Mouse (Mus musculus) layer of hippocampus, adult 11-12 months (tissue): ENCODE results near the gene Nhej1.

ENCODE experiments used
- DNase-seq: peaks from one replicate; pipeline ENCODE4 v3.0.0; 2022; ENCODE audit warnings: low spot score

Nhej1 gene

GRCm38 (mm10) chr1:74973590-74973989 lies 151.4 kb downstream of the Nhej1 start:
- no peak for DNase-seq

- no peak for DNase-seq
Measured at GRCm38 (mm10) chr1:74971353-74972050, 153.5 kb downstream of the Nhej1 start.

- DNase-seq, result no peak
Measured at GRCm38 (mm10) chr1:74967962-74968580, 156.9 kb downstream of the Nhej1 start.

- DNase-seq, result peak; percentile 84
Measured at GRCm38 (mm10) chr1:74964494-74965215, 160.3 kb downstream of the Nhej1 start.

GRCm38 (mm10) chr1:74962853-74963227 lies 162.2 kb downstream of the Nhej1 start:
- DNase-seq, result no peak

GRCm38 (mm10) chr1:74962126-74962852 lies 162.7 kb downstream of the Nhej1 start:
- no peak for DNase-seq

GRCm38 (mm10) chr1:74961722-74962121 lies 163.3 kb downstream of the Nhej1 start:
- DNase-seq, result no peak

- no peak for DNase-seq
Measured at GRCm38 (mm10) chr1:74960059-74960458, 164.9 kb downstream of the Nhej1 start.

GRCm38 (mm10) chr1:74951556-74952210 lies 173.3 kb downstream of the Nhej1 start, which contains the start of gene Ihh:
Gene Ihh (minus strand): TSS chr1:74951672.
- DNase-seq, result no peak

- DNase-seq, result no peak
Measured at GRCm38 (mm10) chr1:74950576-74951490, 174.2 kb downstream of the Nhej1 start.

GRCm38 (mm10) chr1:74950066-74950465 lies 174.9 kb downstream of the Nhej1 start:
- no peak for DNase-seq

GRCm38 (mm10) chr1:74949666-74950050 lies 175.3 kb downstream of the Nhej1 start:
- no peak for DNase-seq

GRCm38 (mm10) chr1:74948784-74949665 lies 176.0 kb downstream of the Nhej1 start:
- DNase-seq, result peak; percentile 60

GRCm38 (mm10) chr1:74947986-74948670 lies 176.9 kb downstream of the Nhej1 start:
- DNase-seq, result no peak

- DNase-seq, result no peak
Measured at GRCm38 (mm10) chr1:74941651-74942360, 183.2 kb downstream of the Nhej1 start.

GRCm38 (mm10) chr1:74939762-74940161 lies 185.2 kb downstream of the Nhej1 start:
- DNase-seq, result no peak

GRCm38 (mm10) chr1:74936221-74936830 lies 188.7 kb downstream of the Nhej1 start:
- DNase-seq, result no peak

- peak; percentile 60 for DNase-seq
Measured at GRCm38 (mm10) chr1:74935402-74935801, 189.6 kb downstream of the Nhej1 start, which contains the start of gene Cfap65. Gene Cfap65 (minus strand): TSS chr1:74935599.
